In genomic region chr6:91259440-91260120, GRCm38 (mm10) we compare ENCODE assay signal across 11 mouse cellular contexts. TPM values are rescaled to one million over a fixed set of nuclear protein-coding genes. Genes with fewer than 3 reads are reported as not detected.
DNase-seq lines count a peak whose midpoint lies in the region; ATAC-seq lines count a peak whose summit lies in the region.
"Had no signal": no experiment of that assay in that cellular context is flagged by ENCODE, and none has a peak within 500 bp of the region (broad histone marks: within the 10 kb centered on the region; RNA-seq: fewer than 3 reads in every experiment).

No protein-coding gene starts in this region.

- peaks cover 21% of the 10 kb centered on the region for H3K4me1 ChIP-seq in kidney, embryonic 15.5 days

- no peaks in the 10 kb centered on the region for H3K36me3 ChIP-seq in kidney, embryonic 15.5 days
- H3K36me3 ChIP-seq: hindbrain, embryonic 13.5 days had no signal

- no peak overlapping the region for H3K4me3 ChIP-seq in kidney, embryonic 15.5 days (replicated peaks)
- H3K4me3 ChIP-seq: hindbrain, embryonic 13.5 days had no signal

- H3K9me3 ChIP-seq in kidney, embryonic 15.5 days (replicated peaks) = no peaks in the 10 kb centered on the region
- H3K9me3 ChIP-seq: hindbrain, embryonic 13.5 days had no signal

- no peak overlapping the region for H3K27ac ChIP-seq in kidney, embryonic 15.5 days
- H3K27ac ChIP-seq: hindbrain, embryonic 13.5 days; liver, embryonic 14.5 days had no signal

- no peaks in the 10 kb centered on the region for H3K27me3 ChIP-seq in kidney, embryonic 15.5 days
- H3K27me3 ChIP-seq: hindbrain, embryonic 13.5 days had no signal

- no peak overlapping the region for H3K4me2 ChIP-seq in kidney, embryonic 15.5 days
- H3K4me2 ChIP-seq: hindbrain, embryonic 13.5 days had no signal

- no peak for ATAC-seq in kidney, embryonic 15.5 days (replicated peaks; ENCODE audit: low FRiP score)
- ATAC-seq: midbrain, embryonic 16.5 days had no signal

- 65% methylated on average over 16 of the region's 16 CpGs for WGBS in kidney, embryonic 15.5 days

- peak; percentile 79 for DNase-seq in right cerebral cortex, adult 18-20 months
- no peak for DNase-seq in right cerebral cortex, postnatal 4 days
- DNase-seq in adrenal gland, postnatal 25 days = peak; percentile 66
- peak; percentile 62 to 79 for DNase-seq in left cerebral cortex, adult 9 months (ENCODE audit: low spot score in 2 of 2)
- no peak for DNase-seq in testis, postnatal 10 days (ENCODE audit: low spot score)
- DNase-seq in ovary, postnatal 14 days (ENCODE audit: low spot score) = no peak
- DNase-seq: cerebellum, adult 9-11 months had no signal

- no peak overlapping the region for H3K9ac ChIP-seq in kidney, embryonic 15.5 days
- H3K9ac ChIP-seq: hindbrain, embryonic 13.5 days; liver, embryonic 14.5 days had no signal

RNA-seq across cellular contexts. Expression of gene Fbln2, which starts 47.3 kb away (rescaled TPM):
- 10.1 and 11.3 TPM in 2 replicates for total RNA-seq in adrenal gland, postnatal 25 days (2021)
- 38.9 and 56.4 TPM in 2 replicates for polyA plus RNA-seq in kidney, embryonic 15.5 days (2015; fragmentation: Nextera tagmentation; extraction: Ambion mirVana)

Comparison
In these comparisons a context has a peak if more than half of its experiments do, and no peak if none do; other contexts are left out.
1. DNase-seq: peak in right cerebral cortex, adult 18-20 months (single experiment), adrenal gland, postnatal 25 days (single experiment) and left cerebral cortex, adult 9 months (2 of 2); none in right cerebral cortex, postnatal 4 days (single experiment), testis, postnatal 10 days (single experiment) and ovary, postnatal 14 days (single experiment).